Mouse (Mus musculus) thymus, adult 2 months (tissue): ENCODE results near the gene Pde4d. TPM values are rescaled to one million over a fixed set of nuclear protein-coding genes. Genes with fewer than 3 reads are reported as not detected.

Source experiments
- DNase-seq: peaks from one replicate; pipeline ENCODE4 v3.0.0; 2021
- H3K27ac ChIP-seq: fragments of 200-500 bp; 2 replicates; pipeline ENCODE4 v1.5.1; 2012; ENCODE audit warnings: low read length, control low read depth; ENCODE audit not compliant: control insufficient read depth, insufficient read depth
- H3K27me3 ChIP-seq: fragments of 200-500 bp; 2 replicates; pipeline ENCODE4 v1.6.1; 2012; ENCODE audit warnings: mild to moderate bottlenecking, low read length, moderate library complexity, mixed read lengths; ENCODE audit not compliant: control insufficient read depth, insufficient read depth
- H3K36me3 ChIP-seq: fragments of 200-500 bp; 2 replicates; pipeline ENCODE4 v1.6.1; 2012; ENCODE audit warnings: mild to moderate bottlenecking, low read length, moderate library complexity; ENCODE audit not compliant: control insufficient read depth, insufficient read depth
- H3K4me1 ChIP-seq: fragments of 200-500 bp; replicated peaks from 2 replicates; pipeline ENCODE4 v1.6.1; 2012; ENCODE audit warnings: low read length; ENCODE audit not compliant: control insufficient read depth, insufficient read depth
- H3K4me3 ChIP-seq: fragments of 200-500 bp; 2 replicates; pipeline ENCODE4 v1.5.1; 2012; ENCODE audit warnings: mild to moderate bottlenecking, low read length, control low read depth, moderate library complexity; ENCODE audit not compliant: control insufficient read depth, insufficient read depth
- CTCF ChIP-seq: fragments of 200-500 bp; IDR thresholded peaks from 2 replicates; pipeline ENCODE4 v1.5.1; 2012; ENCODE audit warnings: mild to moderate bottlenecking, control low read depth, low read length, moderate library complexity, borderline replicate concordance; ENCODE audit not compliant: control insufficient read depth, poor library complexity, insufficient read depth; ENCODE audit errors: extremely low read depth
- POLR2A ChIP-seq: fragments of 200-500 bp; IDR thresholded peaks from 2 replicates; pipeline ENCODE4 v1.6.1; 2012; ENCODE audit warnings: mild to moderate bottlenecking, low read length, control low read depth, moderate library complexity; ENCODE audit not compliant: control insufficient read depth, poor library complexity, insufficient read depth; ENCODE audit errors: extremely low read depth
- WGBS: fragments of 180-500 bp; shearing (Covaris S2); methylation state at CpG from one replicate; pipeline ENCODE4 v1.1.7; 2018; 5-methylcytosine and 5-hydroxymethylcytosine counted together
- polyA plus RNA-seq: library from polyadenylated mRNA; depleted of rRNA; stranded (reverse); fragments of >200 nt; gene quantifications from 2 replicates; pipeline ENCODE4 v1.2.3, GENCODE M21; 2012

The Pde4d gene
- polyA plus RNA-seq, 1 experiment: 35.2 TPM

- Histone ChIP-seq H3K4me1 (peaks cover 9% of the 10 kb centered on the region), H3K4me3 (no peak overlapping the region), H3K27ac (no peak overlapping the region), H3K27me3 (no peaks in the 10 kb centered on the region), H3K36me3 (no peaks in the 10 kb centered on the region)
- 54% methylated on average over 10 of the region's 10 CpGs for WGBS
- DNase-seq: no peak
- no peak for TF ChIP-seq CTCF
- TF ChIP-seq POLR2A: no peak
These were observed 1097.3 kb downstream of the Pde4d start for GRCm38 (mm10) chr13:109547006-109547587.

GRCm38 (mm10) chr13:109547700-109548099 lies 1098.0 kb downstream of the Pde4d start:
- WGBS: 20% methylated on average over 6 of the region's 6 CpGs
- H3K27me3 ChIP-seq: no peaks in the 10 kb centered on the region
- peaks cover 9% of the 10 kb centered on the region for H3K4me1 ChIP-seq
- no peak for TF ChIP-seq POLR2A
- TF ChIP-seq CTCF: no peak
- H3K27ac ChIP-seq: no peak overlapping the region
- no peak overlapping the region for H3K4me3 ChIP-seq
- no peaks in the 10 kb centered on the region for H3K36me3 ChIP-seq
- DNase-seq: peak; percentile 78

GRCm38 (mm10) chr13:109548263-109548662 lies 1098.5 kb downstream of the Pde4d start:
- Histone ChIP-seq H3K27ac (no peak overlapping the region), H3K4me3 (no peak overlapping the region), H3K4me1 (peaks cover 9% of the 10 kb centered on the region), H3K27me3 (no peaks in the 10 kb centered on the region), H3K36me3 (no peaks in the 10 kb centered on the region)
- TF ChIP-seq POLR2A: no peak
- TF ChIP-seq CTCF: no peak
- 79% methylated on average over 5 of the region's 5 CpGs for WGBS
- peak; percentile 9 for DNase-seq

- H3K27ac ChIP-seq: no peak overlapping the region
- WGBS: 93% methylated on average over 11 of the region's 11 CpGs
- no peaks in the 10 kb centered on the region for H3K27me3 ChIP-seq
- DNase-seq: no peak
- TF ChIP-seq CTCF: no peak
- no peak for TF ChIP-seq POLR2A
- H3K4me1 ChIP-seq: peaks cover 9% of the 10 kb centered on the region
- H3K36me3 ChIP-seq: no peaks in the 10 kb centered on the region
- H3K4me3 ChIP-seq: no peak overlapping the region
These were observed 1099.2 kb downstream of the Pde4d start for GRCm38 (mm10) chr13:109548771-109549555.

GRCm38 (mm10) chr13:109551836-109552235 lies 1102.1 kb downstream of the Pde4d start:
- TF ChIP-seq CTCF: no peak
- TF ChIP-seq POLR2A: no peak
- no peak overlapping the region for H3K4me3 ChIP-seq
- 89% methylated on average over 3 of the region's 3 CpGs for WGBS
- no peaks in the 10 kb centered on the region for H3K36me3 ChIP-seq
- H3K4me1 ChIP-seq: peaks cover 4% of the 10 kb centered on the region
- no peaks in the 10 kb centered on the region for H3K27me3 ChIP-seq
- H3K27ac ChIP-seq: no peak overlapping the region
- no peak for DNase-seq

- no peak for DNase-seq
- Histone ChIP-seq H3K4me1 (no peaks in the 10 kb centered on the region), H3K27ac (no peak overlapping the region), H3K36me3 (no peaks in the 10 kb centered on the region), H3K27me3 (no peaks in the 10 kb centered on the region), H3K4me3 (no peak overlapping the region)
- TF ChIP-seq POLR2A (no peak), CTCF (no peak)
- WGBS: 90% methylated on average over 5 of the region's 5 CpGs
These were observed 1105.8 kb downstream of the Pde4d start for GRCm38 (mm10) chr13:109555513-109555912.
